Mouse (Mus musculus): ENCODE results near the gene Mthfsd.

DNA sequence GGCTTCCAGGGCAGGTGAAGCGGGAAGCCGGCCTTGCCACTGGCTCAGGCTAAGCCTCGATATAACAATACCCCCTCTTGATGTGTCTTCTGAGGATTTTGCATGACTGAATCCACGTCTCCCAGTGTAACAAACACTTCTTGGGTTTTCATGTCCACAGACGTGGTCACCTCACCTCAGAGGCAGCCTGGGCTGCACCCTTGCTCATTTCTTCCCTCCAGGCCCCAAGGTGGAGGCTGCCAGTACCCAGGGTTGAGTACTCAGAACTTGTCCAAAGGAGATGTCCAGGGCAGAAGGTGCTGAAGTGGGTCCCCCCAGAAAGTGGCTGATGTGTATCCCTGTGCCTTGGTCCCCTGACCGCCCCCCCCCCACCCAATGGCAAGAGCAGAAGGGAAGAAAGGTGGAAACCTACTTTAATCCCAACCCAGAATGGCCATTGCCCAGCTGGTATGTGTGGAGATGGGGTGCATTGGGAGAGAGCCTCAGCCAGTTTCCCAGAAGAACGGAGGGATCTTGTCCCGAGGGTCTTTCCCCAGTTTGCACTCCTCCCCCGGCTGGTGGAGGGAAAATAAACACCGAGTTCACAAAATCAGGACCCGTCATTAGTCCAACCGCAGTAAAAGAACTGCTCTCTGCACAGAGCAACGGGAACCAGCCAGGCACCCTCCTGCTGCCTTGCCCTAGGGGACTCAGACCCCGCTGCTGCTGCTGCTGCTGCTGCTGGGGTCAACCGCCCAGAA, 33.9 kb downstream of the Mthfsd start:
- TF ChIP-seq CTCF (IDR thresholded peaks at IDR 0.05; ENCODE audit: control insufficient read depth, insufficient read depth, insufficient replicate concordance, low read depth, low read length) = no peak
- no peak for TF ChIP-seq POLR2A (IDR thresholded peaks at IDR 0.05; ENCODE audit: control insufficient read depth, low read depth, low read length)
